Mouse (Mus musculus) embryo, embryonic 9.5 days (tissue): ENCODE results near the gene Lsm7.
A peak's percentile ranks its signal among the peaks of the same experiment; 100 is the strongest.

ENCODE experiments used
- DNase-seq: peaks from one replicate; pipeline ENCODE4 v3.0.0-alpha.2; 2017; ENCODE audit errors: extremely low spot score

Lsm7 gene

GRCm38 (mm10) chr10:80813366-80813765 is 41.6 kb downstream of the Lsm7 start, which contains the start of gene Jsrp1:
Jsrp1 (minus strand) TSS chr10:80813498.
- DNase-seq: no peak

GRCm38 (mm10) chr10:80812391-80813041 is 42.5 kb downstream of the Lsm7 start:
- DNase-seq: no peak

- DNase-seq: peak; percentile 41
Observed at GRCm38 (mm10) chr10:80810084-80810483, 44.9 kb downstream of the Lsm7 start.

DNA sequence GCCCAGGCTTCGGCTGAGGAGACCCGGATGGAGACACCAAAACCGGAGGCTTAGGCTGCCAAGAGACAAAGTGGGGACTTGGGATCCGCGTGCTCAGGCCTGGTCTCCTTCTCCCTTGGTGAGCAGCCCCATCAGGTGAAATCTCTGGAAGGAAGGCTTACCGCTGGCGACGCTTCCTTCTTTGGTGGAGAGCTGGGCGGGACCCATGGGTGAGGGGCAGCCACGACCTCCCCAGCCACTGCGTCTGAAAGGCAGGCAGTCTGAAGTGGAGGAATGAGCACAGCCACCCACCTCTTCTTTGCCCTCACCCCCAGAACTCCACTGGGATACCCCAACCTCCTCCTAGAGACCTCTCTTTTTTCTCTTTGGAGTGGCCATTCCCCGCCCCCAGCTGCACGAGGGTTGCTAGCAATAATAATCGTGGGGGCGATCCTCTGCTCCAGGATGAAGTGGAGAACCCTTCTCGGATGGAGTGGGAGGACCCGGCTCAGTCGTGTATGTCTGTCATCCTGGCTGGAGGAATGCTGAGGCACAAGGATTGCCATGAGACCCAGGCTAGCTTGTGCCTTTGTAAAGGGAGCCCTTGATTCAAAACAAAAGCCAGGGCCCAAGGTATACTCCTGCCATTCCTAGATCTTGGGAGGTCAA is 45.9 kb downstream of the Lsm7 start:
- DNase-seq: no peak

GRCm38 (mm10) chr10:80808099-80808984 is 46.7 kb downstream of the Lsm7 start:
- DNase-seq: peak; percentile 57

- peak; percentile 80 for DNase-seq
Observed at GRCm38 (mm10) chr10:80807057-80807627, 47.9 kb downstream of the Lsm7 start.

- no peak for DNase-seq
Observed at GRCm38 (mm10) chr10:80806341-80807056, 48.5 kb downstream of the Lsm7 start.

- peak; percentile 86 for DNase-seq
Observed at GRCm38 (mm10) chr10:80805925-80806324, 49.1 kb downstream of the Lsm7 start.

GRCm38 (mm10) chr10:80805322-80805721 is 49.7 kb downstream of the Lsm7 start:
- DNase-seq: no peak

DNA sequence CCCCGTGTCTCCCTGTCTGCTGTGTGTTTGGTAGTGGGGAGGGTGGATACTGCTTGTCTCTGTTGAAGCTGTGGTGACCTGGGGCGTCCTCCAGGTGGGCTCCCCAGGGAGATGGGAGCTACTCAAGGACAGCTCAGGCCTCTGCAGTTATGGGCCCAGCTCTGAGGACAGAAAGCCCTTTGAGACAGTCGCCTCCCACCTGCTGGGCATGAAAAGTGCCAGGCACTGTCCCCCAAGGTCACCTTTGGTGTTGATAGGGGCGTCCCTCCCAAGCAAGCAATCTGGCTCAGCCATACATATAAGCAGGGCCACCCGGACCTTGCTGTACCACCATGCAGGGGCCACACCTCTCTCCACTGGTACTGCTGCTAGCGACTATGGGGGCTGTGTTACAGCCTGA is 50.1 kb downstream of the Lsm7 start, which contains the start of gene Amh:
Amh (plus strand) TSS at position 328 of the 400 bp plus-strand sequence.
- no peak for DNase-seq

- DNase-seq: no peak
Observed at GRCm38 (mm10) chr10:80804340-80804739, 50.7 kb downstream of the Lsm7 start.

DNA sequence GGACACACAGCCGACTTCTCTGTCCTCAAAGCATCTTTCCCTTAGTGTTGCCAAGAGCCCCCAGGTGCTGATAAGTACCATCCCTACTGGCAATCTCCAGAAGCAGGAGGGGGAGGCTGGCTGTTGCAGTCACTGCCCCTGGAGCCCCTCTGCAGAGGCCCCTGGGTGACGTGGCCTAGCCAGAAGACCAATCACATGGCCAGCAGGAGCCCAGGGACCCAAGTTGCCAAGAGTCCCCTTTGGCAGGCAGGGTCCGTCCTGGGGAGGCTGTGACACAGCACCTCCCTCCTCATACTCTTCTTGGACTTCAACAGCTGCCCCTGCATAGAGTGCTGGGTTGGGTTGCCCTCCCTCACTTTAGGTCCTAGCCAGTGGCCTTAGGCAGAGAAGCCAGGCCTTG is 52.0 kb downstream of the Lsm7 start:
- no peak for DNase-seq
